Mouse (Mus musculus) liver, embryonic 14.5 days (tissue): ENCODE measurements around the gene Tmem132a.

Source experiments
- CTCF ChIP-seq: IDR thresholded peaks from 2 replicates; pipeline ENCODE4 v1.5.1; 2016; ENCODE audit warnings: antibody characterized with exemption, low read depth, control low read depth
- EP300 ChIP-seq: IDR thresholded peaks from 2 replicates; pipeline ENCODE4 v1.6.1; 2016; ENCODE audit warnings: antibody characterized with exemption, low read depth

DNA sequence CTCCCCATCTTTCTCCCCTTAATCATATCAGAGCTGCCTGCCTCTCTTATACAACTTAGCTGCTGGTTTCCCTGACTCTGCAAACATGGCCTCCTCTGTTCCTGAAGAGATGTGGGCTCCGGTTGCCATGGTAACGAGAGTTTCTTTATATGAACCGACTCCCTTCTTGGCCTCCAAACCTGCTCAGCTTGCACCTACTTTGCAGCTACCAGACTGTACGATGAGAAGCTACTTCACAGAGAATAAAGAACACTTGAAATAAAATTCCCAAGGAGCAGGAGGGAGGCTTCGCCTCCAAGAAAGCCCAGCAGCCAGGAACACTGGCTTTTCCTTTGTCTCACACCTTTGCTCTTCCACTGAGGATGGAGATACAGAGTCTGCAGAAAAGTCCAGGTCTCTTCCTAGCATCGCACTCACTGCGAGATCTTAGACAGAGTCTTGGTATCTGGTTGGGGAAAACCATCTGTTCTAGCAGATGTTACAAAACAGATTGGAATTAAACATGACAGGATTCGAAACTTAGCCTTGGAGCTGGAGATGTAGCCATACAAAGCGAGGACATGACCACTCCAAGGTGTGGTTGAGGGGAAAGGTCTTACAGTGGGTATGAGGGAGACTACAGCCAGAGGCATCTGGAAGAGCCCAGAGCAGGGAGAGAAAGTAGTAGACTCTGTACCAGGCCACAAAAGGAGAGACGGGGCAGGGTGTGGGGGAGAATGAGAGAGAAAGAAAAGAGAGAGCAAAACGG, 60.1 kb downstream of the Tmem132a start:
- TF ChIP-seq EP300 (no peak), CTCF (no peak)
